Mouse (Mus musculus): Measurements from ENCODE around the gene Krt222. TPM values are rescaled to one million over a fixed set of nuclear protein-coding genes. Genes with fewer than 3 reads are reported as not detected.

Gene Krt222
- total and polyA plus RNA-seq, 3 experiments = 6.8 to 31.0 (median 26.9) TPM

DNA sequence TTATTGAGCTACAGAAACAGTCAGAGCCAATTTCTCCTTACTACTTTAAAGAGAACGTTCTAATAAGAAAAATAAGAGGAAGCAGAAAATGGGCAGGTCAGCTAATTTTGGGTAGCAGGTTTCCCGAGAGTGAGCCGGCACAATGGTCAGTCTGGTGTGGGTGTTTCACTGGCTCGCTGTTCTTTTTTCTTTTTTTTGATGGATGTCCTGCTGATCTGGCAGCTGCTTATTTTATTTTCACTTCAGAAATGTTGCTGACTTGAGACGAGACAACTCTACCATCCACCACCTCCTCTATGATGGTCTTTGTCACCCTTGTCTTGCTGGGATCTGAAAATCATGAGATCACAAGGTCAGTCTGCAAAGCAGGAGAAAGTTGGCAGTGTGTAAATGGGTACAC lies 36.1 kb upstream of the Krt222 start:
- WGBS = 52% methylated on average over 5 of the region's 5 CpGs
- TF ChIP-seq CTCF (IDR thresholded peaks at IDR 0.05) (no peak), EP300 (IDR thresholded peaks at IDR 0.05; ENCODE audit: insufficient read depth, low read depth, low read length) (no peak), POLR2A (IDR thresholded peaks at IDR 0.05; ENCODE audit: insufficient read depth, low read depth, low read length) (no peak)
- Histone ChIP-seq H3K4me3 (no peak overlapping the region), H3K27me3 (ENCODE audit: control insufficient read depth, insufficient read depth, low read length) (no peaks in the 10 kb centered on the region; the same call in 1 of the 2 replicates), H3K27ac (no peak overlapping the region), H3K79me2 (replicated peaks; ENCODE audit: control insufficient read depth, insufficient read depth, low read length) (no peaks in the 10 kb centered on the region), H3K36me3 (ENCODE audit: control insufficient read depth, insufficient read depth, low read length) (no peaks in the 10 kb centered on the region), H3K9ac (ENCODE audit: low read depth, low read length) (no peak overlapping the region), H3K4me1 (ENCODE audit: control insufficient read depth, insufficient read depth, low read length) (no peaks in the 10 kb centered on the region)
- intact Hi-C loops (cut with DNase I) = no loop called here
- no peak for DNase-seq

DNA sequence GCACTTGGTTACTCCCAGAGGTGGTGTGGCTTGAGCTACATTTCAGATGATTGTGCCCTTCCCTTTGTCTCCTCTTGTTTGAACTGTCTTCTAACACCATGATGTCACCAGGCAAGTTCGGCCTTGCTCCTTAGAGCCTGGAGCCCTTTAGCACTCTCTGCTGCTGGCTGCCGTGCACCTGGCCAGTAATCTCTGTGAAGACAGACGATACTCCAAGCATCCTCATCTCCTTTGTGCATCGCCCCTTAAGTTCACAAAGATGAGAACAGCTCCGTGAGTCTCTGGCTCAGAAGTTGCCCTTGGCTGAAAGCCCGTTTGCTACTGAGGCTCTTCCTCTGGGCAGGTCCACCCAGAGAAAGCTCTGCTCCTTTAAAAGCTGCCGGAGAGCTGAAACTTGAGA lies 32.9 kb upstream of the Krt222 start:
- intact Hi-C loops (cut with DNase I) = no loop called here
- no peak overlapping the region for H3K4me3 ChIP-seq
- WGBS = 48% methylated on average over 7 of the region's 7 CpGs

DNA sequence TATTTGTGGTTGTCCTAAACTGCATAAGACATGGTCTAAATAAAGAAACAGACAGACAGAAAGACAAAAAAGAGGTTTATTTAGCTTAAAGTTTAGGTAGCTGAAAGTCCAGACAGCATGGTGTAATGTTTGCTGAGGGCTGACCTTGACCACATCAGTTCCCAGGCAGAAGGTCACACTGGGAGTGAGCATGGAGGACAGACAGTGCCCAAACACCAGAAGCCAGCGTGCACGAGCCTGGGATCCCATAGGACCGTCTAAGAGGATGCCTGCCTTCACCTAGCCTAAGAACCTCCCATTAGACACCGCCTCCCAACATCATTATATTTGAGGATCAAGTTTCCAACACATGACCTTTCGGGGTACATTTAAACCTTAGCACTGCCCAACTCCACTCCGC lies 31.7 kb upstream of the Krt222 start:
- Histone ChIP-seq H3K27ac (no peak overlapping the region), H3K79me2 (replicated peaks; ENCODE audit: control insufficient read depth, insufficient read depth, low read length) (no peaks in the 10 kb centered on the region), H3K4me1 (ENCODE audit: control insufficient read depth, insufficient read depth, low read length) (no peaks in the 10 kb centered on the region), H3K27me3 (ENCODE audit: control insufficient read depth, insufficient read depth, low read length) (no peaks in the 10 kb centered on the region), H3K4me3 (no peak overlapping the region), H3K9ac (ENCODE audit: low read depth, low read length) (no peak overlapping the region), H3K36me3 (ENCODE audit: control insufficient read depth, insufficient read depth, low read length) (no peaks in the 10 kb centered on the region)
- DNase-seq = no peak
- no peak for TF ChIP-seq POLR2A (IDR thresholded peaks at IDR 0.05; ENCODE audit: insufficient read depth, low read depth, low read length)
- TF ChIP-seq CTCF (IDR thresholded peaks at IDR 0.05) = no peak
- no peak for TF ChIP-seq EP300 (IDR thresholded peaks at IDR 0.05; ENCODE audit: insufficient read depth, low read depth, low read length)
- 81% methylated on average over 6 of the region's 6 CpGs for WGBS
- intact Hi-C loops (cut with DNase I) = no loop called here

More for the DNA sequence above, 32.9 kb upstream of the Krt222 start:
- Histone ChIP-seq H3K4me1 (ENCODE audit: control insufficient read depth, insufficient read depth, low read length) (no peaks in the 10 kb centered on the region), H3K79me2 (replicated peaks; ENCODE audit: control insufficient read depth, insufficient read depth, low read length) (no peaks in the 10 kb centered on the region), H3K27ac (no peak overlapping the region), H3K9ac (ENCODE audit: low read depth, low read length) (no peak overlapping the region), H3K36me3 (ENCODE audit: control insufficient read depth, insufficient read depth, low read length) (no peaks in the 10 kb centered on the region), H3K27me3 (ENCODE audit: control insufficient read depth, insufficient read depth, low read length) (no peaks in the 10 kb centered on the region)
- no peak for TF ChIP-seq POLR2A (IDR thresholded peaks at IDR 0.05; ENCODE audit: insufficient read depth, low read depth, low read length)
- no peak for TF ChIP-seq EP300 (IDR thresholded peaks at IDR 0.05; ENCODE audit: insufficient read depth, low read depth, low read length)
- TF ChIP-seq CTCF (IDR thresholded peaks at IDR 0.05) = no peak
- no peak for DNase-seq

DNA sequence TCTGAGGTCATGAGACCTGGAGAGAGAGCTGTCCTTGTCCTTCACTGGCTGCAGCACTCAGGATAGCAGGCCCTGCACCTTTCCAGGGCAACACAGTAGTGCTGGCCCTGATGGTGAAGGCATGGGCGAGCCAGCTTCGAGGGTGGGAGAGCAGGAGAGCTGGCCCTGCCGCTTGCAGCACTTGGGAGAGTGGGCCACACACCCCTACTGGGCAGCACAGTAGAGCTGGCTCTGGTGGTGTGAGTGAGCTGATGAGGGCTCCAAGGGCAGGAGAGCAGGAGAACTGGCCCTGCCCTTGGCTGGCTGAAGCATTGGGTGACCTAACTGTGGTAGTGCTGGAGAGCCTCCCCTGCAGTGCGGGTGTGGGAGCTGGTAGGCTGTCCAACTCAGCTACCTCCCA lies 28.8 kb upstream of the Krt222 start:
- Histone ChIP-seq H3K27me3 (ENCODE audit: control insufficient read depth, insufficient read depth, low read length) (no peaks in the 10 kb centered on the region), H3K36me3 (ENCODE audit: control insufficient read depth, insufficient read depth, low read length) (no peaks in the 10 kb centered on the region), H3K9ac (ENCODE audit: low read depth, low read length) (no peak overlapping the region), H3K79me2 (replicated peaks; ENCODE audit: control insufficient read depth, insufficient read depth, low read length) (no peaks in the 10 kb centered on the region), H3K4me3 (no peak overlapping the region), H3K27ac (no peak overlapping the region), H3K4me1 (ENCODE audit: control insufficient read depth, insufficient read depth, low read length) (no peaks in the 10 kb centered on the region)
- TF ChIP-seq EP300 (IDR thresholded peaks at IDR 0.05; ENCODE audit: insufficient read depth, low read depth, low read length) (no peak), POLR2A (IDR thresholded peaks at IDR 0.05; ENCODE audit: insufficient read depth, low read depth, low read length) (no peak), CTCF (IDR thresholded peaks at IDR 0.05) (no peak)
- no peak for DNase-seq
- WGBS = 92% methylated on average over 4 of the region's 4 CpGs
- intact Hi-C loops (cut with DNase I) = no loop called here

DNA sequence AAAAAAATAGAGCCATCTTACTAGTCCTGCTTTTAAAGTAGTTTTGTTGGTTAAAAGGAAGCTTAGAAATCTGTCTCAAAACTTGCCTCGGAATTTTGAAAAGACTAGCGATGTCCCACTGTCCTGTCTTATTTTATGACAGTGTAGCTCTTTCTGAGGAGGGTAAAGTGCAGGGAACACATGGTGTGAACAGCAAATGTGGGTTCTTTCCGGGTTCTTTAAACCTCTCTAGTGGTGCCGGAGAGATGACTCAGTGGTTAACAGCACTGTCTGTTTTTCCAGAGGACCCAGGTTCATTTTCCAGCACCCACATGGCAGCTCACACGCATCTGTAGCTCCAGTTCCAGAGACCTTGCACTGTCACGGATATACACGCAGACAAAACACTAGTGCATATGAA lies 25.3 kb upstream of the Krt222 start:
- H3K4me3 ChIP-seq = no peak overlapping the region
- intact Hi-C loops (cut with DNase I) = no loop called here
- 80% methylated on average over 7 of the region's 7 CpGs for WGBS
- H3K4me1 ChIP-seq (ENCODE audit: control insufficient read depth, insufficient read depth, low read length) = no peaks in the 10 kb centered on the region
- H3K36me3 ChIP-seq (ENCODE audit: control insufficient read depth, insufficient read depth, low read length) = no peaks in the 10 kb centered on the region
- TF ChIP-seq EP300 (IDR thresholded peaks at IDR 0.05; ENCODE audit: insufficient read depth, low read depth, low read length) (no peak), POLR2A (IDR thresholded peaks at IDR 0.05; ENCODE audit: insufficient read depth, low read depth, low read length) (no peak), CTCF (IDR thresholded peaks at IDR 0.05) (no peak)
- H3K9ac ChIP-seq (ENCODE audit: low read depth, low read length) = no peak overlapping the region
- no peak overlapping the region for H3K27ac ChIP-seq
- H3K27me3 ChIP-seq (ENCODE audit: control insufficient read depth, insufficient read depth, low read length) = no peaks in the 10 kb centered on the region
- DNase-seq = no peak
- H3K79me2 ChIP-seq (replicated peaks; ENCODE audit: control insufficient read depth, insufficient read depth, low read length) = no peaks in the 10 kb centered on the region

DNA sequence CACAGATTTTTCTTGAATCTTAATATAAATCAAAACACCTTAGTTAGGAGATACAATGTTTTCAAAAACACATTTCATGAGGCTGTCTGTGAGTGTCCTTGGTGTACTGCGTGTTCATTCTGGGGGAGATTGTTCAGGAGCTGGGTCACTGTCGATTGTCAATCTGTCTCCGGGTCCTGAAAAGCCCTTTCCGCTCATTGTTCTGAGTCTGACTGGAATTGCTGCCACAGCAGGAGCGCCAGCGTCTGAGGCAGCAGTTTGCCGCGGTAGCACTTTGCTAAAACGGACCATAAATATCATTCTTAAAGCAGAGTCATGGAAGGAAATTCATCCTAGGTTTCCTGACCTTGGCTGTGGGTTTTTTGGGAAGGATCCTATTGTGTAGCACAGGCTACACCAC lies 21.9 kb upstream of the Krt222 start:
- intact Hi-C loops (cut with DNase I) = no loop called here
- peak overlapping the region; percentile 29; the same call in 1 of the 2 replicates for H3K27ac ChIP-seq
- no peaks in the 10 kb centered on the region for H3K27me3 ChIP-seq (ENCODE audit: control insufficient read depth, insufficient read depth, low read length)
- WGBS = 49% methylated on average over 9 of the region's 9 CpGs
- peak in 1 of 2 experiments; percentile 12 for DNase-seq
- no peak overlapping the region for H3K9ac ChIP-seq (ENCODE audit: low read depth, low read length)
- H3K4me3 ChIP-seq = no peak overlapping the region; the same call in 1 of the 2 replicates
- TF ChIP-seq EP300 (IDR thresholded peaks at IDR 0.05; ENCODE audit: insufficient read depth, low read depth, low read length) = no peak
- TF ChIP-seq CTCF (IDR thresholded peaks at IDR 0.05) = no peak
- no peaks in the 10 kb centered on the region for H3K79me2 ChIP-seq (replicated peaks; ENCODE audit: control insufficient read depth, insufficient read depth, low read length)
- no peaks in the 10 kb centered on the region for H3K36me3 ChIP-seq (ENCODE audit: control insufficient read depth, insufficient read depth, low read length)
- H3K4me1 ChIP-seq (ENCODE audit: control insufficient read depth, insufficient read depth, low read length) = no peaks in the 10 kb centered on the region

Measured in heart, adult 2 months (tissue).